Mouse (Mus musculus) lung, adult 2 months (tissue): ENCODE results near the gene Wfikkn1. TPM values are rescaled to one million over a fixed set of nuclear protein-coding genes. Genes with fewer than 3 reads are reported as not detected.

Experiments used
- DNase-seq: peaks from one replicate; pipeline ENCODE4 v3.0.0; 2022
- H3K4me1 ChIP-seq: fragments of 200-500 bp; 2 replicates; pipeline ENCODE4 v1.6.1; 2011; ENCODE audit warnings: low read length; ENCODE audit not compliant: control insufficient read depth, insufficient read depth
- H3K4me3 ChIP-seq: fragments of 200-500 bp; replicated peaks from 2 replicates; pipeline ENCODE3; 2011; ENCODE audit warnings: low read depth, mild to moderate bottlenecking, control low read depth, low read length; ENCODE audit errors: extremely low read depth
- CTCF ChIP-seq: fragments of 200-500 bp; IDR thresholded peaks from 2 replicates; pipeline ENCODE4 v1.5.1; 2011; ENCODE audit warnings: mild to moderate bottlenecking, low read length, control low read depth; ENCODE audit not compliant: insufficient read depth
- POLR2A ChIP-seq: fragments of 200-500 bp; IDR thresholded peaks from 2 replicates; pipeline ENCODE4 v1.6.1; 2011; ENCODE audit warnings: low read depth, mild to moderate bottlenecking, control low read depth, low read length, borderline replicate concordance; ENCODE audit errors: extremely low read depth
- WGBS: fragments of 180-500 bp; shearing (Covaris S2); methylation state at CpG from one replicate; pipeline ENCODE4 v1.1.7; 2018; 5-methylcytosine and 5-hydroxymethylcytosine counted together
- polyA plus RNA-seq: library from polyadenylated mRNA; depleted of rRNA; stranded (reverse); fragments of >200 nt; gene quantifications from 2 replicates; pipeline ENCODE4 v1.2.3, GENCODE M21; 2012

Gene Wfikkn1
- polyA plus RNA-seq, 1 experiment, result 1.4 TPM

- WGBS, result 93% methylated on average over 22 of the region's 22 CpGs
- TF ChIP-seq POLR2A, result no peak
- Histone ChIP-seq H3K4me1 (peaks cover 18% of the 10 kb centered on the region), H3K4me3 (no peak within 1 kb of the TSS)
- DNase-seq, result no peak
Observed at GRCm38 (mm10) chr17:25841117-25841880, 39.4 kb downstream of the Wfikkn1 start, which contains the start of gene Gm20683. Gene Gm20683 (minus strand): TSS chr17:25841763.

GRCm38 (mm10) chr17:25840519-25840918, 40.1 kb downstream of the Wfikkn1 start:
- TF ChIP-seq CTCF (no peak), POLR2A (no peak)
- WGBS, result 95% methylated on average over 6 of the region's 6 CpGs
- DNase-seq, result no peak
- no peak overlapping the region for H3K4me3 ChIP-seq
- peaks cover 18% of the 10 kb centered on the region for H3K4me1 ChIP-seq

GRCm38 (mm10) chr17:25839455-25840235, 41.0 kb downstream of the Wfikkn1 start:
- Histone ChIP-seq H3K4me3 (no peak overlapping the region), H3K4me1 (peaks cover 17% of the 10 kb centered on the region)
- DNase-seq, result no peak
- no peak for TF ChIP-seq CTCF
- TF ChIP-seq POLR2A, result no peak
- 80% methylated on average over 14 of the region's 14 CpGs for WGBS

- 84% methylated on average over 4 of the region's 4 CpGs for WGBS
- no peak for DNase-seq
- Histone ChIP-seq H3K4me3 (no peak overlapping the region), H3K4me1 (peaks cover 22% of the 10 kb centered on the region)
- TF ChIP-seq POLR2A, result no peak
- no peak for TF ChIP-seq CTCF
Observed at GRCm38 (mm10) chr17:25838904-25839303, 41.8 kb downstream of the Wfikkn1 start.

GRCm38 (mm10) chr17:25837533-25837932, 43.1 kb downstream of the Wfikkn1 start:
- 49% methylated on average over 3 of the region's 3 CpGs for WGBS
- Histone ChIP-seq H3K4me1 (peaks cover 14% of the 10 kb centered on the region), H3K4me3 (no peak overlapping the region)
- TF ChIP-seq CTCF, result no peak
- TF ChIP-seq POLR2A, result no peak
- no peak for DNase-seq

- Histone ChIP-seq H3K4me3 (peak within 1 kb of the TSS; percentile 35), H3K4me1 (peaks cover 15% of the 10 kb centered on the region)
- peak; percentile 37 for DNase-seq
- WGBS, result 3% methylated on average over 29 of the region's 29 CpGs
- no peak for TF ChIP-seq CTCF
- TF ChIP-seq POLR2A, result peak; percentile 47; the same call in 1 of the 2 replicates
Observed at GRCm38 (mm10) chr17:25837076-25837410, 43.6 kb downstream of the Wfikkn1 start, which contains the start of gene Rhbdl1. Gene Rhbdl1 (minus strand): TSS chr17:25837295.

GRCm38 (mm10) chr17:25836397-25837075, 44.1 kb downstream of the Wfikkn1 start:
- no peak for DNase-seq
- WGBS, result 26% methylated on average over 23 of the region's 23 CpGs
- Histone ChIP-seq H3K4me3 (peak overlapping the region; percentile 35), H3K4me1 (peaks cover 20% of the 10 kb centered on the region)
- TF ChIP-seq CTCF (no peak), POLR2A (no peak)

GRCm38 (mm10) chr17:25835816-25836215, 44.8 kb downstream of the Wfikkn1 start:
- DNase-seq, result no peak
- WGBS, result 87% methylated on average over 16 of the region's 16 CpGs
- Histone ChIP-seq H3K4me3 (no peak overlapping the region), H3K4me1 (peaks cover 23% of the 10 kb centered on the region)
- TF ChIP-seq CTCF (no peak), POLR2A (no peak)

- WGBS, result 86% methylated on average over 7 of the region's 7 CpGs
Observed at GRCm38 (mm10) chr17:25835301-25835700, 45.4 kb downstream of the Wfikkn1 start.

More at GRCm38 (mm10) chr17:25835301-25835700, 45.4 kb downstream of the Wfikkn1 start:
- Histone ChIP-seq H3K4me3 (no peak overlapping the region), H3K4me1 (peaks cover 23% of the 10 kb centered on the region)
- DNase-seq, result no peak
- TF ChIP-seq POLR2A (no peak), CTCF (no peak)
